Mouse (Mus musculus) lung, adult 18-20 months (tissue): ENCODE results near the gene Lbhd2.

Source experiments
- DNase-seq, 2 experiments: peaks; one replicate each; pipeline ENCODE4 v3.0.0; 2022; ENCODE audit warnings: mixed read lengths in 2 of 2

Lbhd2 gene

GRCm38 (mm10) chr12:111432751-111433331 is 26.2 kb downstream of the Lbhd2 start:
- DNase-seq = no peak

GRCm38 (mm10) chr12:111434164-111434744 is 27.6 kb downstream of the Lbhd2 start:
- no peak for DNase-seq

GRCm38 (mm10) chr12:111434745-111435327 is 28.2 kb downstream of the Lbhd2 start:
- no peak for DNase-seq

- DNase-seq = no peak
Measured at GRCm38 (mm10) chr12:111436170-111436569, 29.6 kb downstream of the Lbhd2 start.

GRCm38 (mm10) chr12:111436640-111437039 is 30.0 kb downstream of the Lbhd2 start:
- DNase-seq = peak; percentile 60 to 70

- no peak for DNase-seq
Measured at GRCm38 (mm10) chr12:111437222-111437900, 30.8 kb downstream of the Lbhd2 start.

- no peak for DNase-seq
Measured at GRCm38 (mm10) chr12:111438850-111439249, 32.2 kb downstream of the Lbhd2 start.

- no peak for DNase-seq
Measured at GRCm38 (mm10) chr12:111440701-111441373, 34.2 kb downstream of the Lbhd2 start.

- no peak for DNase-seq
Measured at GRCm38 (mm10) chr12:111441523-111441922, 34.9 kb downstream of the Lbhd2 start.

GRCm38 (mm10) chr12:111442309-111443010 is 35.9 kb downstream of the Lbhd2 start, which contains the start of gene Tnfaip2:
TSS of gene Tnfaip2 (plus strand) at chr12:111442469.
- DNase-seq = peak; percentile 83 to 86

GRCm38 (mm10) chr12:111443011-111443870 is 36.6 kb downstream of the Lbhd2 start:
- DNase-seq = no peak

- peak in 1 of 2 experiments; percentile 47 for DNase-seq
Measured at GRCm38 (mm10) chr12:111443921-111444831, 37.6 kb downstream of the Lbhd2 start.

GRCm38 (mm10) chr12:111445161-111445889 is 38.7 kb downstream of the Lbhd2 start:
- no peak for DNase-seq

GRCm38 (mm10) chr12:111445890-111446613 is 39.4 kb downstream of the Lbhd2 start:
- no peak for DNase-seq

GRCm38 (mm10) chr12:111446745-111447144 is 40.1 kb downstream of the Lbhd2 start:
- DNase-seq = no peak

GRCm38 (mm10) chr12:111447350-111447749 is 40.7 kb downstream of the Lbhd2 start:
- DNase-seq = no peak

GRCm38 (mm10) chr12:111447898-111448760 is 41.5 kb downstream of the Lbhd2 start:
- no peak for DNase-seq
